Mouse (Mus musculus): Measurements from ENCODE around the gene Kif26b.

DNA sequence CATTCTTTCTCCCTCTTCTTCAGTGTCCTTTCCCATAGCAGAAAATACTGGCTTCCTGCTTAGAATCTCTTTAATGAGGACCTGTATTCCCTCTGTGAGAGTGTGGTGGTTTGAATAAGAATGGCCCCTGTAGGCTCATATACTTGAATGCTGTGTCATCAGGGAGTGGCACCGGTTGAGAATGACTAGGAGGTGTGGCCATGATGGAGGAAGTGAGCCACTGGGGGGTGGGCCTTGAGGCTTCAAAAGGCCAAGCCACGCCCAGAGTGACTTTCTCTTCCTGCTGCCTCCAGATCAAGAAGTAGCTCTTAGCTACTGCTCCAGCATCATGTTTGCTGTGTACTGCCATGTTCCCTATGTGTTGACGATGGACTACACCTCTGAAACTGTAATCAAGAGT is 15.7 kb downstream of the Kif26b start:
- no peak for TF ChIP-seq EP300 (IDR thresholded peaks at IDR 0.05)
- TF ChIP-seq CTCF (IDR thresholded peaks at IDR 0.05) = no peak
